Mouse (Mus musculus): ENCODE results near the gene Barx2.
A peak's percentile ranks its signal among the peaks of the same experiment; 100 is the strongest.
"Not testable (repeated sequence)": the region's sequence is repeated elsewhere in the genome, so short reads cannot be mapped to it uniquely, and the experiment has no call there.

The Barx2 gene

DNA sequence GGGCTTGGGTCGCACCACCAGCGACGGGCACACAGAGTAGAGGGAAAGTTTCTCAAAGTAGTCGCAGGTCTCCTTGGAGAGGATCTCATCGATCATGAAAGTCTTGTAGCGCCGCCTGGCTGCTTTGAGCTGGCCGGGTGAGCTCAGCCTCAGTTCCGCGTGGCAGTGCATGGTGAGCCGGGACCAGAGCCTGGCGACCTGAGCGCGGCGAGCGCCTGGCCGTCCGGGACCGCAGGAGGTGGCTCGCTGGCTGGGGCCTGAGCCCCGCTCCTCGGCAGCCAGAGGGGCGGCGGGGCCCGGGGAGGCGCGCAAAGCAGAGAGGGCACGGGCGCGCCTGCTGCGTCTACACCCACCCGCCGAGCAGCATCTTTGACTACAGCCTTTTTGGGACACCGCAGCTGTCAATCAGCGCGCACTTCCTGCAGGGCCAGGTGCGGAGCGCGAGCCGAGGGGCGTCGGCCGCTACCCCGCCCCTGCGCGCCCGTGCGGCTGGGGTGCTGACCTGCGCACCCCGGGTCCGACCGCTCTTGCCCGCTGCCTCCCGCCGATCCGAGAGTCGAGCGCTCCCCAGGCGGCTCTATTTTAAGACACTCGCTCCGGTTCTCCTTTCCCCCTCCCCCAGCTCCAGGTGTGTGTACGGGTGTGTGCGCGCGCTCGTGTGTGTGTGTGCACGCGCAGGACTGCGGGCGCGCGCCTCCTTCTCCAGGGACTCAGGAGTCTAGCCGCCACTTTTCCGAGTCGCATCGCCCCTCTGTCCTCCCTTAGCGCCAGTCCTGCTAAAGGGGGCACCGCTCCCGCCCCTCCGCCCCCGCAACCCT, at the start of gene Barx2:
Gene Barx2 (minus strand): TSS at position 542 of the 818 bp plus-strand sequence.
- peak; percentile 6 for DNase-seq

GRCm38 (mm10) chr9:31962265-31962664, 49.0 kb upstream of the Barx2 start:
- DNase-seq: peak; percentile 23

DNA sequence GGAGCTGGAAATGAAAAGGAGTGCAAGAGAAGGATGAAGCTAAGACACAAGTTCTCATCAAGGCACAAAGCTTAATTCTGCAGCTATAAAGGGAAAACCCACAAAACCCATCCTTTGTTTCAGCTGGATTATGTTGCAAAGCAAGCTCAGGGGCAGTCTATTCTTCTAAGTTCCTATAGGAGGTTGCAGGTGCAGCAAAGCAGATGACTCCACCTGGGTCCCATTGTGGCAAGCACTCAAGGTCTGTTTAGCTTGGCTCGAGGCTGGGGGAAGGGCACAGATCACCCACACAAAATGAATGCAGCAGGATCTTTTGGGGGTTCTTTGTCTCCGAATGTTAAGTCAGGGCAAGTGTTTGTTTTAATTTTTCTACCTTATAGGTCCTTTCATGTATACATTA, 47.2 kb upstream of the Barx2 start:
- no peak for DNase-seq

DNA sequence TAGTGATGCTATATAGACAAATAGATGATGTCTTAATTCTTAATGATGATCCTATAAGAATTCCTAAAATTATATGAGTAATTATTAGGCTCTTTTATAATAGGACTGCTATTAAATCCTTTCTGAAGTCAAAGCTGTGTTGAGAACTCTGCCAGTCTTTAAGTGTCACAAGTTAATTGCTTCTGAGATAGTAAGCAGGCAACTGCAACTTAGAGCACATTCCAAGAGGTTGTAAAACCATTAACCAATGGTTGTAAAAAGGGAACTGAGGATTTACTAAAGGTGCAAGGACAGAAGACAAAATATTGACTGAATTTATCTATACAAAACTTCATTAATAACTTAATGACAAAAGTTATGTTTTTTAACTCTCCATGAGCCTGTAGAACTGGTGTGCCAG, 44.9 kb upstream of the Barx2 start:
- no peak for DNase-seq

DNA sequence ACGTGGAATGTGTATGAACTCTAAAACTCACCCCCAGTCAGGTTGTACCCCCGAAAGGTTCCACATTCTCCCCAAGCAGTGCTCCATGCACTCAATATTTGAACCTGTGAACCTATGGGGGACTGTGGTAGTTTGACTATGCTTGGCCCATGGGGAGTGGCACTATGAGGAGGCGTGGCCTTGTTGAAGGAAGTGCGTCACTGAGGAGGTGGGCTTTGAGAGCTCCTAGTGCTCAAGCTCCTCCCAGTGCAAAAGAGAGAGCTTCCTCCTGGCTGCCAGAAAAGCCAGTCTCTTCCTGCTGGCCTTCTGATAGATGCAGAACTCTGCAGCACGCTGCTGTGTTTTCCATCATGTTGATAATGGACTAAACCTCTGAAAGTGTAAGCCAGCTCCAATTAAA, 37.2 kb upstream of the Barx2 start:
- DNase-seq: no peak

DNA sequence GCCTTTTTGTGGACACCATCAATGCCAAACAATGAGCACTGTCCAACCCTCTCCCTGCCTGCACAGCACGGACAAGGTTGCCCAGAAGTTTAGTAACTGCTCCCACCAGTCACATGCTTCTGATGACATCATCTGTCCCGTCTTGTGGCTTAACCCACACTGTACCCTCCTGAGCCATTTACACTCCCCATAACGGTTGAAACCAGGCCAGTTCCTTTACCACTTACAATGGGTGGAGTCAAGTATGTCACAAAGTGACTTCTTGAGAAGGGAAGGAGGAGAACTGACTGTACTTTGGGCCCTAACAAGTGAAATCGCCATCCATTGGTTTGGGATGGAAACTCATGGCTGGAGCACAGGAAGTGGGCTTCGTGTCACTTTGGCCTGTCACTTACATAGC, 35.8 kb upstream of the Barx2 start:
- DNase-seq: no peak

DNA sequence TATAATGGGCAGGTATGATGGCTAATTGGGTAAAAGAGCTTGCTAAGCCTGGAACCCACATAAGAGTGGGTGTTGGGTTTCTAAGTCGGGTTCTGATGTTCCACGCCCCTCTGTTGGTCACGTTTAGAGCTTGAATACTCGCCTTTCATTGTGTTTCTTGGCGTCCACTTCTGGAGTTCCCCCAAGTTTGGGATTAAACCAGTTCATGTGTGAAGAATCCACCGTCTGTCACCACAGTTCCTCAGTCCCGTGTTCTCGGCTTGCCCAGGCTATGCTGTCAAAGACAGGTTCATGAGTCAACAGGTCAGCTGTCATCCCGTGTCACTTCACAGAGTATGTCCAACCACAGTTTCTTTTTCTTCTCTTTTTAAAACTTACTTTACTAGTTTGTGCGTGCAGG, 33.8 kb upstream of the Barx2 start:
- no peak for DNase-seq

DNA sequence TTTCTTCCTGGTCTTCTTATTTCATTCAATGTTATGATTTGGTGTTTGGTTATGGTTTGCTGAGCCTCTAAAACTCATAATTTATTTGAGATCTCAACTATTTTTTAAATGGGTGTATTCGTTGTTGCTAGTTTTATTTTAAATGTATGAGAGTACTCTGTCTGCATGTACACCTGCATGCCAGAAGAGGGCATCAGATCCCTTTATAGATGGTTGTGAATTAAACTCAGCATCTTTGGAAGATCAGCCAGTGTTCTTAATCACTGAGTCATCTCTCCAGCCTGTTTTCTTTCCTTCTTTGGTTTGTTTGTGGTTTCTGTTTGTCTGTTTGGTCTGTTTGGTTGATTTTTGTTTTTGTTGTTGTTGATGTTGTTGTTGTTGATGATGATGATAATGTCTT, 29.1 kb upstream of the Barx2 start:
- no peak for DNase-seq

GRCm38 (mm10) chr9:31936486-31936885, 23.2 kb upstream of the Barx2 start:
- DNase-seq: not testable (repeated sequence)

DNA sequence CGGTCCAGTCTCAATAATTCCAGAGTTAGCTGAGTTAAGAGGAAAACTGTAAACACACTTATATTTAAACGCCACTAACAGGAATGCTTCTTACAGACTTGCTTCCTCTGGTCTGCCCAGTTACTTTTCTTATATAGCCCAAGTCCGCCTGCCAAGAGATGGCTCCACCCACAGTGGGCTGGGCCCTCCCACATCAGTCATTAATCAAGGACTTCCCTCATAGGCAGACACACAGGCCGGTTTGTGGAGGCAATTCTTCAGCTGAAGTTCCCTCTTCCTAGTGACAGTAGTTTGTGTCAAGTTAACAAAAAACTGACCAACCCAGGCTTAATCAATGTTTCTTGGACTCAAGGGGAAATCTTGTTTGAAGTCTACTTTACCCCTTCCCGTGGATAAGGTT, 18.4 kb upstream of the Barx2 start:
- DNase-seq: no peak

DNA sequence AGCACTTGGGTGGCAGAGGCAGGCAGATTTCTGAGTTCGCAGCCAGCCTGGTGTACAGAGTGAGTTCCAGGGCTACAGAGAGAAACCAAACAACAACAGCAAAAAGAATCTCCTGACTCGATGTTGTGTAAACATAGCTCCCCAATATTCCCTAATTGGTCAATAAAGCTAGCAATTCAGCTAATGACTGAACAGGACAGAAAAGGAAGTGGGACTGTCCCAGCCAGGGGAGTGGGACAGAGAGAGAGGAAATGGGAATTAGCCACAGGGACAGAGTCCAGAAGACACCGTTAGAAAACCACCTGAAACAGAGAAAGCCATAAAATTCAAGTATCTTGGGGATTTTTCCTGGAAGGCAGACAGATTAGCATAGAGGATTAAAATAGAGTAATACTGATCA, 18.0 kb upstream of the Barx2 start:
- no peak for DNase-seq

- DNase-seq: no peak
These were observed 13.5 kb upstream of the Barx2 start for GRCm38 (mm10) chr9:31926766-31927165.

- peak; percentile 25 for DNase-seq
These were observed 12.8 kb upstream of the Barx2 start for GRCm38 (mm10) chr9:31925830-31926624.

- DNase-seq: no peak
These were observed 10.3 kb upstream of the Barx2 start for GRCm38 (mm10) chr9:31923529-31923928.

GRCm38 (mm10) chr9:31919802-31920201, 6.5 kb upstream of the Barx2 start:
- no peak for DNase-seq

DNA sequence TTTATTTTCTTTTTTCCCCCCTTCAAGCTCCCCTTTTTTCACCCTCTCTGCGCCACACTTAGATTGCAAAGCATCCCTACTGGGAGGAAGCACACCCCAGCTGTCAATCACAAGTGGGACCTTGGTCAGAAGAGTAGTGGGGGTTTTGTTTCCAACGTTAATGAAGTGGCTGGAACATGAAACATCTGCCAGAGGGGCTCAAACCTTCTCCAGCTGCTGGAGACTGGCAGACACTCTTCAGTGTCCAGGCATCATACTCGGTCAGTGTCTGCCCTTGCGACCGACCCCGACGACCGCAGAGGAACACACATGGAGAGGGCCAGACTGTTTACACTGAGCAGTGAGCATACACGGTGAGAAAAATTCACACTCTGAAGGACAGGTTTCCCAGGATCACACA, 3.2 kb upstream of the Barx2 start:
- DNase-seq: no peak

DNA sequence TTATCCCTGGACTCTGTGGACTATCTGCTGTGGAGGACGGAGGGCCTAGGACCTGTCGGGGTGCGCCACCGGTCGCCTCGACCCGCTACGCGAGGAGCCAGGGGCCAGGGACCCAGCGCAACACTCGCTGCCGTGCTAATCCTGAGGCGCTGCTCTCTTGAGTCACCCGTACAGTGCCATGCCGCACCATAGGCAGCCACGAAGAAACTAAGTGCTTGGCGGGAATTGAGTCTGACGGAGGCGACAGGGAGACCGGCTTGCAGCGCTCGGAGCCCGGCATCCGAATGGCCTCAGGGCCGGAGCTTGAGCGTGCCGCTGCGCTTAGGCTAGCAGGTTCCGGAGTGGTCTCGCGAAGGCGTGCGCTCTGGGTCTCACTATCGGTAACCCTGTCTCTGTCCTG, 1.6 kb upstream of the Barx2 start:
- DNase-seq: no peak

DNA sequence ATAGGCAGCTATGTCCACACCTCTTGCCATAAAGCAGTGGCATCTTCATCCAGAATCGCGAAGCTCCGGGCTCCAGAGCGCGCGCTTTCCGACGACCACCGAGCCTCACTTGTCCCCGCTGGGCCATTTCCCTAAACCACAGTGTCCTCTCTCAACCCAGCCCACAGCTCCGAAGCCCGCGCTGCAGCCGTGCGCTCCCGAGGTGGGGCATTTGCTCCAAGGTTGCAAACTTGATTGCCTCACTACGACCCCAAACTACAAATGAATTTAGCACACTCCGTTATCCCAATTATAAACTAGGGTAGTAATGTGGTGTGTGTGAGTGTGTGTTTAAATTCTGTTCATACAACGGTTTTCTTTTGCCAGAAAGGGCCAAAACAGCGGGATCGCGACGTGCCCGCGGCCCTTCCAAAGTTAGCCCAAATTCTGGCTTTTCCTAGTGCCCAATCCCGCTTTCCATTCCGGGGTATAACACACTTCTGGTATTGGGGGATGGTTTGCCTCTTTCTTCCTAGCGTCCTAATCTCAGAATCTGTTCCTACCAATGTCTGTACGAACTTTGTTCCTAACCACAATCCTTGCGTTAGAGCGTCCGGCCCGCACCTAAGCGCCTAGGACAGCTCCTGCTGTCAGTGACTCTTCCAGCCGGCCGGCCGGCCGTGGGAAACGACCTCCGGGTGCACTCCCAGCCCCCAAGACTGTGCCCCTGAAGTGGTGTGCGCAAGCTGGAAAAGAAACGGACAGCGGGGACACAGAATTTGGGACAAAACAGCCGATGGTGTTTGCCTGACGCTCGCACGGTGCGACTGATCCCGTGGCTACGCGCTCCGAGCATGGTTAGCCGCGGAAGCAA, 703 bp upstream of the Barx2 start:
- DNase-seq: no peak

DNA sequence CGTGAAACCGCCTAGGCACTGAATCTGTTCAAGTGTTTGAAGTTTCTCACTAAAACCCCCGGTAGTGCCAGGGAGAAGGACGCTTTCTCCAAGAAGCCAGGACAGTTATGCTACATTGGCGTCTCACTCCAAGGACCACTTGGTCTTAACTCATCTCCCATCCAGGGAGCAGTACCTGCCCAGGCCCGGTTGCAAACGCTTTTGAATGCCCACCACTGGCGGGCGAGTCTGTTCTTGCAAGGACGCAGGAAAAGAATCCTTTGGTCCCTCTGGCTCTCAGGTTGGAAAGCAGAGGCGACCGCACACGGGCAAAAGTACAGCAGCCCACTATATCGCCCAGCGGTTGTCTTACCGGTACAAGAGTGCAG, 725 bp downstream of the Barx2 start:
- no peak for DNase-seq

DNA sequence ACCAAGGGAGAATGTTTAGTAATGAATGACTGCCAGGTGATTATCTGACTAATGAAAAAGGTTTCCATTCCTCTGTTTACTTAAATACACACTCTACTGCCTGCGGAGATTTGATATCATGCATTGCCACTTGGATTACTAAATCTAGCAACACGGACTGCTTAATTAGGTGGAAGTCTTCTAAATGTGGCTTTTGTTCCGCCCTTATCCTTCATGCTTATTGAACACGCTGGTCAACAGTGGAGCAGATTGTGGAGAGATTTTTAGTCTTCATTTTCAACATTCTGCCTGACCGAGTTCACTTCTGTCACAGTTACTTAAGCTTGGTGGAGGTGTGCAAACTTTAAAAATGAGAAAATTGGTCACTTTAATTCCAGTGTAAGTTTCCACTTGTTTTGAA, 3.0 kb downstream of the Barx2 start:
- no peak for DNase-seq

DNA sequence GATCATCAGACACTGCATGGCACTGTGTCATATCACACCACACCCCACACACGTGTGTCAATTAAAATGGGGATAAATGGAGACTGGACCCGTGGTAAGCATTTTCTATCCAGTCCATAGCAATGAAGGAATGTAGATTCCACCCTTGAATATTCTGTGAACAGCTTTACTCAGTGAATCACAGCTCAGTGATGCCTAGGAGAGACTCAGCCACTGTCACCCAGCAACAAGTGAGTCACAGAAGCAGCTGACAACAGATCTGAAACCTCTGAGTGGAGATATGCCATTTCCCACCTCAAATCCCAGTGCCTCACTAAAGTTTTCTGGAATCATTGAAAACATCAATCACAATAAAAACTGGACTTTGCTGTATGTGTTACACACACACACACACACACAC, 11.5 kb downstream of the Barx2 start:
- no peak for DNase-seq

DNA sequence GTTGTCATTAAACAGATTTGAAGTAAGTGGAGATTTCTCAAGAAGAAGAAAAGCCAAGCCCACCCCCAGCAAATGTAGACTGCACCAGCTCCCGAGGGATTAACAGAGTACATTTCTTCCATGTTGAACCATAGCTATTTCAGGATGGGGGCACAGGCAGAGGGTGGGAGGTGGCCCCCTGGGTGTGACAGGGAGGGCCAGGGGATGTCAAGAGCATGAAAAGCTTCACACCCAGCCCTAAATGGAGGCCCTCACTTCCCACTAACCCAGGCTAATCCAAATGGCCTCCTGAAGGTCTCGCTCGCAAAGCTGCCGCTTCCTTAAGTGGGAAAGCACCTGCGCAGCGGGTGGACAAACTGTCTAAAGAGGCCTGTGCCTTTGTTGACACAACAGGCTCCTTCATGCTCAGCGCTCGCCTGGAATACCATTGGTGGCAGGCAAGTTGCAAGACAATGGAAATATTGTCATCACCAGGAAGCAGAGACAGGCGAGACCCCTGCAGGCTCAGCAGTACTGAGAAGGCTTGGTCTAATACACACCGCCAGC, 18.4 kb downstream of the Barx2 start:
- DNase-seq: no peak

- no peak for DNase-seq
These were observed 24.9 kb downstream of the Barx2 start for GRCm38 (mm10) chr9:31888333-31888732.
